Mouse (Mus musculus) lung, postnatal 0 days (tissue): ENCODE results near the gene Med12l. TPM values are rescaled to one million over a fixed set of nuclear protein-coding genes. Genes with fewer than 3 reads are reported as not detected.

Experiments used
- ATAC-seq: fragments of 200-750 bp; cut with Nextera tagmentation; 2 replicates; pipeline ENCODE4 v1.8.0; 2017; ENCODE audit warnings: moderate library complexity
- DNase-seq: peaks from one replicate; pipeline ENCODE4 v3.0.0-alpha.2; 2016; ENCODE audit warnings: low spot score
- H3K27ac ChIP-seq: fragments of 300-500 bp; sonication (generic); 2 replicates; pipeline ENCODE4 v1.5.1; 2014; ENCODE audit warnings: antibody characterized with exemption, mild to moderate bottlenecking, low read length, mixed read lengths
- H3K27me3 ChIP-seq: fragments of 300-500 bp; sonication (generic); replicated peaks from 2 replicates; pipeline ENCODE4 v1.6.1; 2014; ENCODE audit warnings: low read length, mixed read lengths; ENCODE audit not compliant: insufficient read depth
- H3K36me3 ChIP-seq: fragments of 300-500 bp; sonication (generic); 2 replicates; pipeline ENCODE4 v1.6.1; 2014; ENCODE audit warnings: low read length, mixed read lengths; ENCODE audit not compliant: insufficient read depth
- H3K4me1 ChIP-seq: fragments of 300-500 bp; sonication (generic); 2 replicates; pipeline ENCODE4 v1.6.1; 2014; ENCODE audit warnings: antibody characterized with exemption, low read depth, low read length, mixed read lengths; ENCODE audit not compliant: insufficient read depth
- H3K4me2 ChIP-seq: fragments of 300-500 bp; sonication (generic); replicated peaks from 2 replicates; pipeline ENCODE4 v1.6.1; 2014; ENCODE audit warnings: low read depth, mild to moderate bottlenecking, low read length, moderate library complexity, mixed read lengths
- H3K4me3 ChIP-seq: fragments of 300-500 bp; sonication (generic); 2 replicates; pipeline ENCODE4 v1.5.1; 2014; ENCODE audit warnings: low read depth, low read length
- H3K9ac ChIP-seq: fragments of 300-500 bp; sonication (generic); replicated peaks from 2 replicates; pipeline ENCODE4 v1.6.1; 2014; ENCODE audit warnings: low read depth, mild to moderate bottlenecking
- H3K9me3 ChIP-seq: fragments of 300-500 bp; sonication (generic); 2 replicates; pipeline ENCODE4 v1.6.1; 2016; ENCODE audit warnings: low read length, mixed read lengths
- CTCF ChIP-seq: IDR thresholded peaks from 2 replicates; pipeline ENCODE4 v1.5.1; 2016; ENCODE audit warnings: antibody characterized with exemption, mild to moderate bottlenecking
- EP300 ChIP-seq: IDR thresholded peaks from 2 replicates; pipeline ENCODE4 v1.6.1; 2016; ENCODE audit warnings: antibody characterized with exemption, mild to moderate bottlenecking, control low read depth
- WGBS: fragments of 180-500 bp; shearing (Covaris S2); extraction: QIAGEN DNeasy Blood & Tissue Kit; methylation state at CpG from one replicate; pipeline ENCODE4 v1.1.7; 2014; 5-methylcytosine and 5-hydroxymethylcytosine counted together
- polyA plus RNA-seq: library from polyadenylated mRNA; unstranded; fragments of >200 nt; fragmentation: Nextera tagmentation; extraction: Ambion mirVana; gene quantifications from 2 replicates; pipeline ENCODE4 v1.2.1, GENCODE M21; 2015

Med12l gene
- polyA plus RNA-seq, 1 experiment from 2014 or later: 0.27 TPM

- 65% methylated on average over 4 of the region's 4 CpGs for WGBS
- no peak overlapping the region for H3K4me3 ChIP-seq
- DNase-seq: peak; percentile 74
- ATAC-seq: no peak
- no peaks in the 10 kb centered on the region for H3K36me3 ChIP-seq
- no peaks in the 10 kb centered on the region for H3K9me3 ChIP-seq
- H3K27ac ChIP-seq: no peak overlapping the region
- TF ChIP-seq EP300: peak; percentile 35; the same call in 1 of the 2 replicates
- TF ChIP-seq CTCF: peak; percentile 88
- H3K4me1 ChIP-seq: peaks cover 7% of the 10 kb centered on the region; the same call in 1 of the 2 replicates
- H3K27me3 ChIP-seq: no peaks in the 10 kb centered on the region
- no peak overlapping the region for H3K4me2 ChIP-seq
- no peak overlapping the region for H3K9ac ChIP-seq
Measured at GRCm38 (mm10) chr3:59208650-59209548, 203.3 kb downstream of the Med12l start.

GRCm38 (mm10) chr3:59210089-59210488 is 204.5 kb downstream of the Med12l start:
- Histone ChIP-seq H3K4me3 (no peak overlapping the region), H3K4me2 (no peak overlapping the region), H3K27me3 (no peaks in the 10 kb centered on the region), H3K36me3 (no peaks in the 10 kb centered on the region), H3K9ac (no peak overlapping the region), H3K9me3 (no peaks in the 10 kb centered on the region), H3K4me1 (peaks cover 7% of the 10 kb centered on the region; the same call in 1 of the 2 replicates), H3K27ac (no peak overlapping the region)
- WGBS: 38% methylated on average over 8 of the region's 8 CpGs
- no peak for DNase-seq
- no peak for ATAC-seq
- TF ChIP-seq CTCF (no peak), EP300 (no peak)

DNA sequence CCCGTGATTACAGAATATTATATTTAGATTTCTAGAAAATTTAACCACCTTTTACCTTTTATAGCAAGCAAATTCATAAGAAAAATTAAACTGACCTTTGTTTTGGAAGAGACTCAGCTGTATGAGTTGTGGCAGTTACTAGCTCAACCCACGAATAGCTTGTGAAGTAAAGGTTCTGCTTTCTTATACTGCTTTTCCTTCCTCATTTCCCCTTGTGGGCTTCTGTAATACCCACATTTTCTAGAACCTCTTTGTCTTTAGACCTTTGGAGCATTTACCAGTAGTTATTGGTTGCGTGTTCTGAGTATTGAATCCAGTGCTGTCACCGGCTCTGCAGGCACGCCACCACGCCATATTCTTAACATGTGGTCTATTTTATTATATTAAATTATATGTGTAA is 205.1 kb downstream of the Med12l start, which contains the start of gene P2ry13:
TSS of gene P2ry13 (minus strand) at position 156 of the 400 bp plus-strand sequence.
- 77% methylated on average over 6 of the region's 6 CpGs for WGBS
- TF ChIP-seq EP300 (no peak), CTCF (no peak)
- H3K27ac ChIP-seq: no peak within 1 kb of the TSS
- H3K4me1 ChIP-seq: 0 out of 2 replicates have a peak, but pooled peaks cover 3% of the 10 kb centered on the region
- H3K9ac ChIP-seq: no peak within 1 kb of the TSS
- DNase-seq (no peak), ATAC-seq (no peak)
- H3K27me3 ChIP-seq: no peaks in the 10 kb centered on the region
- H3K9me3 ChIP-seq: no peaks in the 10 kb centered on the region
- no peak within 1 kb of the TSS for H3K4me2 ChIP-seq
- no peaks in the 10 kb centered on the region for H3K36me3 ChIP-seq
- no peak within 1 kb of the TSS for H3K4me3 ChIP-seq

- H3K4me3 ChIP-seq: no peak overlapping the region
- WGBS: 80% methylated on average over 8 of the region's 8 CpGs
- no peaks in the 10 kb centered on the region for H3K36me3 ChIP-seq
- H3K4me2 ChIP-seq: no peak overlapping the region
- no peaks in the 10 kb centered on the region for H3K9me3 ChIP-seq
- TF ChIP-seq EP300: no peak
- TF ChIP-seq CTCF: no peak
- no peak overlapping the region for H3K9ac ChIP-seq
- no peak for ATAC-seq
- no peaks in the 10 kb centered on the region for H3K27me3 ChIP-seq
- no peak overlapping the region for H3K27ac ChIP-seq
- 0 out of 2 replicates have a peak, but pooled peaks cover 3% of the 10 kb centered on the region for H3K4me1 ChIP-seq
- DNase-seq: no peak
Measured at GRCm38 (mm10) chr3:59211784-59212183, 206.2 kb downstream of the Med12l start.

- Histone ChIP-seq H3K4me2 (no peak overlapping the region), H3K9ac (no peak overlapping the region), H3K36me3 (no peaks in the 10 kb centered on the region), H3K9me3 (no peaks in the 10 kb centered on the region), H3K4me3 (no peak overlapping the region), H3K4me1 (0 out of 2 replicates have a peak, but pooled peaks cover 3% of the 10 kb centered on the region), H3K27ac (no peak overlapping the region), H3K27me3 (no peaks in the 10 kb centered on the region)
- ATAC-seq (no peak), DNase-seq (no peak)
- peak; percentile 27; the same call in 1 of the 2 replicates for TF ChIP-seq EP300
- no peak for TF ChIP-seq CTCF
Measured at GRCm38 (mm10) chr3:59212404-59212803, 206.8 kb downstream of the Med12l start.

DNA sequence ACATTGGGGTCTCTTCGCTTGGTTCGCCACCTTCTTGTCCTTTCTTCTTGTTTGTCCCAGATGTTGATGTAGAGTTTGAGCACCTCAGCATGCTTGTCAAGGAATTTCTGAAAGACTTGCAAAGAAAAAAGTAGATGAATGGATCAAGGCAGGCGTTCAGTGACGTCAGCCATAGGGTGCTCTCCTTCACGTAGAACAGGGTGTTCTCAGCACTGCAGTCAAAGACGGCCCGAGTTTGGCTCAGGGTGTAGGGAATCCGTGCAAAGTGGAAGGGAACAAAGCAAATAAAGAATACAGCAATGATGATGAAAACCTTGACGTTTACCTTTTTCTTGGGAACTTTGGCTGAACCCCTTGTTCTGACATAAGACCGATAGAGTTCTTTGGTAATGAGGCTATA is 211.6 kb downstream of the Med12l start:
- ATAC-seq (no peak), DNase-seq (no peak)
- Histone ChIP-seq H3K4me1 (no peaks in the 10 kb centered on the region), H3K4me2 (no peak overlapping the region), H3K27me3 (no peaks in the 10 kb centered on the region), H3K27ac (no peak overlapping the region), H3K9me3 (no peaks in the 10 kb centered on the region), H3K36me3 (no peaks in the 10 kb centered on the region), H3K9ac (no peak overlapping the region), H3K4me3 (no peak overlapping the region)
- TF ChIP-seq EP300: no peak
- TF ChIP-seq CTCF: no peak
- WGBS: 80% methylated on average over 10 of the region's 10 CpGs
